Mouse (Mus musculus) induced T-regulatory cell, adult 2 months (primary cell): ENCODE measurements around the gene Pabpc4l.
"Not testable (repeated sequence)": the region's sequence is repeated elsewhere in the genome, so short reads cannot be mapped to it uniquely, and the experiment has no call there.

ENCODE experiments used
- DNase-seq: peaks from one replicate; pipeline ENCODE4 v3.0.0-alpha.2; 2012; ENCODE audit warnings: low read depth

Gene Pabpc4l

DNA sequence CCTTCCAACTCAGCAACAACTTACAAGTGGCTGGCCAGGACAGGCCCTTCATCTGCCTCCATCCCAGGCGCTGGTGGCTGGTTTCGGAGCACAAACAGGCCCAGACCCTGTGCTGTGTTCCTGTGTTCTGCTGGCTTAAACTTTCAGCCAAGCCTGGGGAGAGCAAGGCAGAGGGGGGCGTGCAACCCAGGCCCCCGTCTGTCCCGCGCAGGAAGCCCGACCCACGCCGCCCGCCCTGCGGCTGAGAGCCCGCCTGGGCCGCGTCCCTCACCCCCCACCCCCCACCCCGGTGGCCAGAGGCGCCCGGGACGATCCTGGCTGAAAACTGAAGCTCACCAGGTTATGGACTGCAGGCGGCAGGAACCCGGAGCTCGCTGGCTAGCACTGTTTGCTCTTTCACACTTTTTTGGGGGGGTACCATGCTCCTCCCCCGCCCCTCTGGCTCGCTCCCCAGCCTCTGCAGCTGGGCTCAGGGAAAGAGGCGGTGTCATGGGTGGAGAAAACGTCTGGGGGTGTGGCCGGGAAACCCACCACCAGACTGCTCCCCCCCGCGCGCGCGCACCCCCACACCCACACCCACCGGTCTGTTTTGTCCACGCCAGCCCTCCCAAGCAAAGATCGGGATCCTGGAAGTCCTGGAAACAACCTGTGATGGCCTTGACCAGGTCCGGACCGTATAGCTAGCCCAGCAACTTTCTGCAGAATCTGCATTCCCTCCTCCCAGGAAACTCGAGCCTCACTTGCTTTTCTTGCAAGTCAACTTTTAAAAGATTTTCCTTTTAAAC lies at the start of gene Pabpc4l:
Pabpc4l (minus strand) TSS at position 739 of the 785 bp plus-strand sequence.
- DNase-seq: no peak

DNA sequence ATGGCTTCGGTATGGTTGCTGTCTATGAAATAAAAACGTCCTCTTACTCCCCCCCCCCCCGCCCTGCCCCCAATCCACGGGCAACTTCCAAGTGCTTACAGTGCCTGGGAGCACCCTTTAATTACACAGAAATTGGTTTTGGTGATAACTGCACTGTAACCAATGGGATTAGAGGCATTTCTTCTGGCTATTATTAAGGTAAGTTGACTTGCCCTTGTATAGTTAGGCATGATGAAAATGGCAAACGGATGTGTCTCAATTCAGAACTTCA lies 42.9 kb upstream of the Pabpc4l start:
- no peak for DNase-seq

DNA sequence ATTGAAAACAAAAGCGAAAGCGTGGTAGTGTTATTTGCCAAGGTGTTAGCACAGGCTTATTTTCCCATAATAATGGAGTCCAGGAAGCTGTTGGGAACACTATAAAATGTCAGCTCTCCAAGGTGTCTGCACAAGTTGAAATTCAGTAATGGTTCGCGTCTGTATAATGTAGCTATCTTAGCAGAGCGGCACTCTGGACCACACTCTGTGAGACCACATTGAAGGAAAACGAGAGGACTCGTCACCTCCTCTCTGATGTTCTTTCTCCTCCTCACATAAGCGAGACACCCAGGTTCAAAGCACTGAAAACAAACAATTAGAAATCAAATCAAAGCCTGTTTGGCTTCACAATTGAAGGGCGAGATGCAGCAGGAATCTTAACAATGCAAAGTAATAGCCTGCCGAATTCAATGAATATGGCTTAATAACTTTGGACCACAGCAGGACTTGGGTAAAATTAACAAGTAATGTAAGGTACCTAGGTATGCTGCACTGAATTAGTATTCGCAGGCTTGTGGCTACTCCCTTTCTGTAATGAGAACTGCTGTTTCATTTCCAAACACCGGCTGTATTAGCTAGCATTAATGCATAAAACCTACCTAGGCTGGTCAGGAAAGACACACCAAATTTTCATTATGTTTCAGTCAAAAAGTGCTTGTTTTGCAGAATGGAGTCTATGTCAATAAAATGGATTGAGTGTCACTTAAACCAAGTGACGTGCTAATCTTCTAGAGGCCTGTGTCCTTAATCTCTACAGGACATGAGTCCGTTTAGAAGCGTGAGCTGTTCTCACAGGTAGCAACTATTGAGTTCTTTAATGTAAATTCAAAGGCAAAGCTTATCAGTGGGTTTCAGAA lies 42.3 kb upstream of the Pabpc4l start:
- DNase-seq: no peak

DNA sequence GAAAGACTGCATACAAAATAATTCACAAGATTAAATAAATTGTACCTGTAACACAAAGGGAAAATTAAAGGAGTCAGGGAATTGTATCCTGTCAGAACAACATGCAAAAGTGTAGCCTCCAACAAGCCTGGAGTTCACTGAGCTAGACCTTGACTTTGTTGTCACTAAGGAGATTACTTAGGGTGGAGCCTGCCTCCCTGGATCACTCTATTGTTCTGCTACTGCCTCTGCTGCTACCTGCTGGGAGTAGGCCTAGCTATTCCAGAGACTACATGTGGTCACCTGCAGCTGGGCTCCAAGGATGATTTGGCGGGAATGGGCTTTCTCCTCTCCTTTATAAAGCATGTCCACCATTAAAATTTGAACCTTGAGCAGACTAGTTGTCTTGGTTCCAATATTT lies 38.1 kb upstream of the Pabpc4l start:
- DNase-seq: not testable (repeated sequence)

DNA sequence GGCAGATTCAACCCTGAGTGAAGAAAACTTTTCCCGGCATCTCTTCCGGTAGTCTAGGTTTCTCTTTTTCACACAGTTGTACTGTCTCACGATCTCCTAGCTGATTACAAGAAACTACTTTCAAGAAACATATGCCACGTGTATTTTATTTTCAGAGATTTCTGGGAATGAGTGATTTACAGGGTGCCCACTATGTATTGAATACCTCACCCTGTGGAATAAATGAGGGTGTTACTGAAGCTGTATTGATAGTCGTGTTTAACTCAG lies 180 bp upstream of the Pabpc4l start:
- DNase-seq: no peak

DNA sequence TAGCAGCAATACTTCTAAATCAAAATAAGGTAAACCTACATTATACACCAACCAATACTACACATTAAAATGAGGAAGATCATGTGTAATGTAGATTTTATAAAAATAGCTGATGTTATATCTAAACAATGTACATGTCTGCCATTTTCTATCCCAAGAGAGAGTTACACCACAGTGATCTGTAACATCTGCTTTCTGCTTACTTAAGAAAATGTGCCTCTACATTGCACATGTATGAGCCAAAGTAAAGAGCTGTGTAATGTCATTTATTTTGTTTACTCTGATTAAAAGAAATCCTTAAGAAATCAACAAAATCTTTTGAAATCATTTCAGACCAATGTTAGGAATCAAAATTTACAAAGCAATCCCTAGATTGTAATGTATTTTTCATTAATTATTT lies 16.6 kb downstream of the Pabpc4l start:
- no peak for DNase-seq
